Mouse (Mus musculus) small intestine, adult 2 months (tissue): ENCODE data around the gene Tmem91. TPM values are rescaled to one million over a fixed set of nuclear protein-coding genes. Genes with fewer than 3 reads are reported as not detected.
"Not testable (repeated sequence)": the region's sequence is repeated elsewhere in the genome, so short reads cannot be mapped to it uniquely, and the experiment has no call there.

Experiments used
- H3K27ac ChIP-seq: fragments of 200-500 bp; 2 replicates; pipeline ENCODE4 v1.5.1; 2012; ENCODE audit warnings: low read depth, low read length, control low read depth, inconsistent platforms; ENCODE audit not compliant: insufficient read depth
- H3K27me3 ChIP-seq: fragments of 200-500 bp; 2 replicates; pipeline ENCODE4 v1.6.1; 2012; ENCODE audit warnings: mild to moderate bottlenecking, moderate library complexity, low read length, inconsistent platforms; ENCODE audit not compliant: control insufficient read depth, insufficient read depth
- H3K36me3 ChIP-seq: fragments of 200-500 bp; 2 replicates; pipeline ENCODE4 v1.6.1; 2012; ENCODE audit warnings: mild to moderate bottlenecking, low read length, control low read depth, inconsistent platforms; ENCODE audit not compliant: control insufficient read depth, insufficient read depth
- H3K4me1 ChIP-seq: fragments of 200-500 bp; 2 replicates; pipeline ENCODE4 v1.6.1; 2012; ENCODE audit warnings: low read length, inconsistent platforms, mixed read lengths; ENCODE audit not compliant: control insufficient read depth, insufficient read depth, insufficient read length
- H3K4me3 ChIP-seq: fragments of 200-500 bp; 2 replicates; pipeline ENCODE4 v1.5.1; 2012; ENCODE audit warnings: low read depth, mild to moderate bottlenecking, control low read depth, inconsistent platforms, low read length, moderate library complexity
- CTCF ChIP-seq: fragments of 200-500 bp; IDR thresholded peaks from 2 replicates; pipeline ENCODE4 v1.5.1; 2012; ENCODE audit warnings: low read depth, mild to moderate bottlenecking, control low read depth, inconsistent platforms, low read length, moderate library complexity, mixed read lengths; ENCODE audit not compliant: insufficient replicate concordance, insufficient read length; ENCODE audit errors: extremely low read depth
- POLR2A ChIP-seq: fragments of 200-500 bp; IDR thresholded peaks from 2 replicates; pipeline ENCODE4 v1.6.1; 2012; ENCODE audit warnings: low read depth, mild to moderate bottlenecking, control low read depth, inconsistent platforms, low read length, moderate library complexity
- WGBS: fragments of 180-500 bp; shearing (Covaris S2); methylation state at CpG from one replicate; pipeline ENCODE4 v1.1.7; 2018; 5-methylcytosine and 5-hydroxymethylcytosine counted together
- polyA plus RNA-seq: library from polyadenylated mRNA; depleted of rRNA; stranded (reverse); fragments of >200 nt; gene quantifications from 2 replicates; pipeline ENCODE4 v1.2.3, GENCODE M21; 2012; rRNA removed

Tmem91 gene
- 0.23 and 0.25 TPM in 2 replicates for polyA plus RNA-seq

DNA sequence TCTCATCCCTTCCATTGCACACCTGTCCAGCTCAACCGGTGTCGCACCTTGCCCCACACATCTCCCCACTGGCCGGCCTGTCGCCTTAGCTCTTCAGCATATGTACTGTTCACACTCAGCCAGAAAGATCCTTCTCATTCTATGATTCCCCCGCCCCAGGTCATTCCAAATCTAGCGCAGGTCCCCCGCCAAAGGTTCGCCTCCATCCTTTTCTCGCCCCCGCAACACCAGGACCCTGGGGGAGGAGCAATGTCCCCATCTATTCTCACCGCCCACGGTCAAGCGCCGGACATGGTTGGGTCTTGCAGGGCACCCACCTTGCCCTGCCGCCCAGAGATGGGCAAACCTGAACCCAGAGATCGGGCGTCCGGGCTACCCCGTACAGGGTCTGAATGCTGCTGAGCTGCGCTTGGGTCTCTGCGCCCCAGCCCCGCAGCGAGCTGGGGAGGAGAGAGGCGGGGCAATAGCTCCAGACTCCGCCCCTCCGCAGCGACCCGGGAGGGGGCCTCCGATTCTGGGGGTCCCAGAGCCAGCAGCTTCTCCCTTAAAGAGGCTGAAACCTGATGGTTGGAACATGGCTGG is at the start of gene Tmem91:
Gene Tmem91 (minus strand): TSS at position 448 of the 582 bp plus-strand sequence.
- H3K27me3 ChIP-seq: peaks cover 15% of the 10 kb centered on the region
- H3K27ac ChIP-seq: no peak within 1 kb of the TSS
- H3K36me3 ChIP-seq: no peaks in the 10 kb centered on the region
- no peak for TF ChIP-seq CTCF
- no peak for TF ChIP-seq POLR2A
- 2% methylated on average over 29 of the region's 29 CpGs for WGBS
- H3K4me1 ChIP-seq: peaks cover 7% of the 10 kb centered on the region
- H3K4me3 ChIP-seq: peak within 1 kb of the TSS; percentile 36

DNA sequence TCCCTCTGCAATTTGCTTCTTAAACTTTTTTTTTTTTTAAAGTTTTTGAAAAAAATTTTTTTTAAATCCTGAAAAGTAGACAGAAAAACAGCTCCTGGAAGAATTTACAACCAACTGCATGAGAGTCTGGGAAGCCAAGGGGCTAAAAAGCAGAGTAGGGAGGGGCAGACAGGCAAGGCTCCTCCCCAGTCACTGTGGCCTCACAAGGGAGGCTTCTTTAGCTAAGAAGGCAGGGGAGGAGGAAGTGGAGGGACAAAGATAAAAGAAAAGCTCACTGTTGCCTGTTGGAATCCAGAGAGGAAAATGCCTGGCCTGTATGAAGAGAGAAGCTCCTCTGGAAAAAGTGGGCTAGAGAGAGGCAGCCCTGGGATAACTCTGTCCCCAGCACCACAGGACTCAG is 46.8 kb upstream of the Tmem91 start:
- not testable (repeated sequence) for H3K4me1 ChIP-seq, H3K27ac ChIP-seq, H3K4me3 ChIP-seq, H3K27me3 ChIP-seq
- H3K36me3 ChIP-seq: peaks cover 57% of the 10 kb centered on the region

- TF ChIP-seq CTCF: no peak
- no peak for TF ChIP-seq POLR2A
- no peak overlapping the region for H3K4me3 ChIP-seq
- H3K27me3 ChIP-seq: no peaks in the 10 kb centered on the region
- H3K27ac ChIP-seq: no peak overlapping the region
- WGBS: 82% methylated on average over 5 of the region's 5 CpGs
- peaks cover 5% of the 10 kb centered on the region; the same call in 1 of the 2 replicates for H3K4me1 ChIP-seq
- peaks cover 51% of the 10 kb centered on the region for H3K36me3 ChIP-seq
Measured at GRCm38 (mm10) chr7:25720760-25721159, 45.8 kb upstream of the Tmem91 start.

DNA sequence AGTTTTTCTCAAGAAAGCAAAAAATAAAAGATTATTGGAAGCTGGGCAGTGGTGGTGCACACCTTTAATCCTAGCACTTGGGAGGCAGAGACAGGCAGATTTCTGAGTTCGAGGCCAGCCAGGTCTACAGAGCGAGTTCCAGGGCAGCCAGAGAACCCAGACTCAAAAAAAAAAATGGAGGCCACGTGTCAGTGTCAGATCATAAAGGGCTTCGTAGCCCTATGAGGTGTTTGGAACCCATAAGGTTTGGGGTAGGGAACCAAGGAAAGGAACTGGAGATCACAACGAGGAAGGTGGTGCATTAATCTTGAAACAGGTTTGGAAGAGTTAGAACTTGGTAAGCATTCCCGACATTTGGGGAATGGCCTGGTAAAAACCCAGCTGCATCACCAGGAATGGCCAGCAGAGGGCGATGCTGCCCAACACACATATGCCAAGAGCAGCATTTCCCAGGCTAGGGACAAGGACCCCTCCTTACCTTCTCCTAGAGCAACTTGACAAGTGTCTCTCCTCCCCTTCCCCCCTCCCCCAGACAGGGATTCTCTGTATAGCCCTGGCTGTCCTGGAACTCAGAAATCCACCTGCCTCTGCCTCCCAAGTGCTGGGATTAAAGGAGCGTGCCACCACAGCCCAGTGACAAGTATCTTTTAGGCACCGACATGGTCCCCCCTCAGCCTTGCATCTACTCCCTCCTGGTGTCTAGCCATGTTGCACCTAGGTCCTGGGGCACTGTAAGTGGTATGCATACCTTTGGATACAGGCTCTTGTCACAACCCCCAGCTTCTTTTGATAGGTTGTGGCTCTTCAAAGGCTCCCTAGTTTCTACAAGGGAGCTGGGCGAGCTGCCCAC is 45.0 kb upstream of the Tmem91 start:
- Histone ChIP-seq H3K27me3 (no peaks in the 10 kb centered on the region), H3K36me3 (peaks cover 52% of the 10 kb centered on the region), H3K4me3 (no peak overlapping the region), H3K4me1 (peaks cover 5% of the 10 kb centered on the region; the same call in 1 of the 2 replicates), H3K27ac (no peak overlapping the region)
- WGBS: 53% methylated on average over 10 of the region's 10 CpGs
- TF ChIP-seq CTCF (peak; percentile 82; the same call in 1 of the 2 replicates), POLR2A (no peak)

DNA sequence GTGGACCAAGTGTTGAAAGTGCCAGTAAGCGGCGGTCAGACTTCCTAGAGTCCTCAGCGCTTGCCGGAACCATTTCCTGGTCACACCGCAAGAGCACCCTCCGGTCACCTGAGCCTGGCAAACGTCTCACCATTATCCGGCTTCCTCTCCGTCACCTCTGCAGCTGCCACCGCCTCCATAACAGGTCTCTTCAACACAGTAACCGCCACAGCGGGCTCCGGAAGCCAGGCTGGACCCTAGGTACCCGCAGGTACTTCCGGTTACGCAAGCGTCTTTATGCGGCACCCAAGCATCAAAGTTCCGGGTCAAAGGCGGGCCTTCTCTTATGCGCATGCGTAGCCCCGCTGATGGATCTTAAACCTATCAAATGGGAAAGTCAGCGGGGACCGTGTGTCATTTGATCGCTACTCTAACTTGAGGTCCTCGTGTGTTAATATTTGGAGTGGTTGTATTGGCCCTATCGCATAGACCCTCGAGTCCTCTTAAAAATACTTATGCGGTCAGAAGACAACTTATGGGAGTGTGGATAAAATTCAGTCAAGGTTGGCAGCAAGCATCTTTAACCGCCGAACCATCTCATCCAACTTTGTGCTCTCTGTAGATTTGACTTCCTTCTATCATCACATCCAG is 43.9 kb upstream of the Tmem91 start, which contains the start of gene Ccdc97:
Gene Ccdc97 (minus strand): TSS at position 301 of the 630 bp plus-strand sequence.
- TF ChIP-seq CTCF (no peak), POLR2A (peak; percentile 84; the same call in 1 of the 2 replicates)
- 3% methylated on average over 32 of the region's 32 CpGs for WGBS
- H3K27ac ChIP-seq: peak within 1 kb of the TSS; percentile 93
- peaks cover 52% of the 10 kb centered on the region for H3K36me3 ChIP-seq
- H3K4me1 ChIP-seq: peaks cover 3% of the 10 kb centered on the region; the same call in 1 of the 2 replicates
- no peaks in the 10 kb centered on the region for H3K27me3 ChIP-seq
- H3K4me3 ChIP-seq: peak within 1 kb of the TSS; percentile 90

- Histone ChIP-seq H3K27ac (no peak overlapping the region), H3K27me3 (no peaks in the 10 kb centered on the region), H3K36me3 (peaks cover 52% of the 10 kb centered on the region), H3K4me3 (no peak overlapping the region), H3K4me1 (peaks cover 3% of the 10 kb centered on the region; the same call in 1 of the 2 replicates)
- TF ChIP-seq POLR2A (no peak), CTCF (no peak)
- 87% methylated on average over 3 of the region's 3 CpGs for WGBS
Measured at GRCm38 (mm10) chr7:25717478-25717877, 42.5 kb upstream of the Tmem91 start.

DNA sequence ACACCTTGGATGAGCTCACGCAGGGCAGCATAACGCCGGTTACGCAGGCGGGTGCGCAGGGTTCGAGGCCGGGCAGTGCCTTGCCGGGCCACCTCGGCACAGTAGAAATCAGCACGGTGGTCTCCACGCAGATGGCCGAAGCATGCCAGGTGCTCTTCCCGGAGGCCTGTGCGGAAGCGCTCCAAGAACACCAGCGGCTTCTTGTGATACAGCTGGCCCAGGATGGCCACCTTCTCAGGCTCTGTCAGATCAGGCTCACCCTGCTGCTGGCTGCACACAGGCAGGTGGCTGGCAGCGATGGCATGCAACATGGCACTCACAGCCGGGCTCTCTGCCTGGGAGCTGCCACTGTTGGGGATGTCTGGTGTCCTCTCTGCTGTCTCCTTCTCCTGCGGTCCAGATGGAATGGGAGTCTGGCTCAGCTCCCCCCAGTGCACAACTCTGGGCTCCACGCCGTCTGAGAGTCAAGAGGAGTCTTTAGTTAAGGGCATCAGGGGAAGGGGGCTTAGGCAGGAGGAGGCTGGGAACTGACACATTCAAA is 40.8 kb upstream of the Tmem91 start:
- TF ChIP-seq POLR2A: no peak
- TF ChIP-seq CTCF: no peak
- Histone ChIP-seq H3K27ac (no peak overlapping the region), H3K4me1 (peaks cover 9% of the 10 kb centered on the region), H3K4me3 (no peak overlapping the region), H3K36me3 (peaks cover 45% of the 10 kb centered on the region), H3K27me3 (no peaks in the 10 kb centered on the region)
- 95% methylated on average over 22 of the region's 22 CpGs for WGBS
